8 mouse cellular contexts compared by ENCODE assay signal in the genomic region with DNA sequence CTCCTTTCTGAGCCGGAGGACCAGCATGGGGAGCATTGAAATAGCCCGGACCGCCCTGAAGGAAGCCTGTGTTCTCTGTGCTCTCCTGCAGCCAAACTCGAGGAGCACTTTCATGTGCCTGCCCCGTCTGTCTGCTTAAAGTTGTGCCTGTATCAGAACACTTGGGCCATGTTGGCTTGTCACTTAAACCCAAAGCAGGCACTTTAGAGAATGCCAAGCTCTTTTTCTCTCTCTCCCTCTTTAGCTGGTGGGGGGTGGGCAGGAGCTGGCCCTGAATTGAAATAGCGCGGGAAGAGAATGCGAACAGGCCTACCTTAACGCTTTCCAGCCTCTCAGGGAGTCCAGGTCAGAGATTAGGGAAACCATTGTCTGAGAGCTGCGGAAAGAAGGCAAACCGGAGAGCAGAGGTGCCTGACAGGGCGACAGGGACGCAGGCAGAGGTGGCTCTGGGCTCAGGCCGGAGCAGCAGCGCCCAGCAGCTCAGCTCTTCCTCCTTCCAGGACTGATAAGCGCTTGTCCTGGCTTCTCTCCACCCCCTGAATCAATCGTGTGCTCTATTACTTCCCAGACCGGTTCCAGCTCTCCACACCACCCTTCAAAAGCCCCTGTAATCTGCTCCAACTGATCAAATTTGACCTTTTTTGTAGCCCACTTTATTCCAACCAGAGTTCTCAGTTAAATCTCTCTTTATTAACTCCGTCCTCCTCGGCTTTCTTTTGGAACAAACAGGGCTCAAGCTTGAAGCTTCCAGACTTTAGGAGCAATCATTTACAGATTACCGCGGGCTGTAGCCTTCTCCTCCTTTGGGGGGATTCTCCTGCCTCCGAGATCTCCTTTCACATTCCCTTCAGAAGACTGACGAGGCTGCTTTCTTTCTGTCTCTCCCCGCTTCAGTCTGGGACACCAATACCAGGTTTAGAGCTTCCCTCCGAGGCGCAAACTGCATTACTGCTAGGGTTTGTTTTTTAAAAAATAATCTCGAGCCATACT.
DNase-seq lines count a peak whose midpoint lies in the region; ATAC-seq and TF ChIP-seq lines count a peak whose summit lies in the region.

No protein-coding gene starts in this region.

- 15% methylated on average over 28 of the region's 28 CpGs for WGBS in liver, adult 2 months
- WGBS in neural tube, embryonic 11.5 days: 12% methylated on average over 28 of the region's 28 CpGs

- peak; percentile 50; the same call in 1 of the 2 replicates for ATAC-seq in neural tube, embryonic 11.5 days (ENCODE audit: insufficient read depth, low FRiP score, low TSS enrichment)

- H3K4me2 ChIP-seq in neural tube, embryonic 11.5 days (ENCODE audit: low read depth): peak overlapping the region; percentile 30

- H3K9me3 ChIP-seq in neural tube, embryonic 11.5 days (ENCODE audit: control insufficient read depth, low read length): no peaks in the 10 kb centered on the region

- intact Hi-C loops in heart, postnatal 14 days (cut with DNase I): loop anchor here (5.0 kb wide), 1 partner anchor 209 kb away; no protein-coding TSS in a partner anchor

- no peak for TF ChIP-seq CTCF in embryonic fibroblast, embryonic 13.5 days (IDR thresholded peaks at IDR 0.05; ENCODE audit: borderline replicate concordance, insufficient read depth, low read length)
- TF ChIP-seq CTCF in liver, adult 2 months (IDR thresholded peaks at IDR 0.05; ENCODE audit: low read depth, low read length): no peak

- H3K79me2 ChIP-seq in liver, adult 2 months (ENCODE audit: control insufficient read depth, insufficient read depth, low read length): no peaks in the 10 kb centered on the region

- no peak overlapping the region; the same call in 1 of the 2 replicates for H3K9ac ChIP-seq in liver, adult 2 months (ENCODE audit: low read depth, low read length)
- peak overlapping the region; percentile 19; the same call in 1 of the 2 replicates for H3K9ac ChIP-seq in neural tube, embryonic 11.5 days (ENCODE audit: low read length)

- peak overlapping the region; percentile 20 for H3K4me3 ChIP-seq in embryonic fibroblast, embryonic 13.5 days (ENCODE audit: insufficient read depth, low read length)
- peak overlapping the region; percentile 46 for H3K4me3 ChIP-seq in liver, adult 2 months (ENCODE audit: insufficient read depth, low read depth, low read length)
- H3K4me3 ChIP-seq in neural tube, embryonic 11.5 days (ENCODE audit: low read depth, low read length): no peak overlapping the region

- peak overlapping the region; percentile 3; the same call in 1 of the 2 replicates for H3K27ac ChIP-seq in embryonic fibroblast, embryonic 13.5 days (ENCODE audit: insufficient read depth, low read length)
- H3K27ac ChIP-seq in liver, adult 2 months (replicated peaks; ENCODE audit: insufficient read depth, low read depth, low read length): no peak overlapping the region
- no peak overlapping the region for H3K27ac ChIP-seq in neural tube, embryonic 11.5 days (ENCODE audit: low read depth, low read length)

- no peaks in the 10 kb centered on the region for H3K36me3 ChIP-seq in liver, adult 2 months (ENCODE audit: control insufficient read depth, insufficient read depth, low read length)
- H3K36me3 ChIP-seq in neural tube, embryonic 11.5 days (ENCODE audit: control insufficient read depth, insufficient read depth, low read length): no peaks in the 10 kb centered on the region

- DNase-seq in Muller cell, postnatal 12 days (ENCODE audit: inconsistent ontology term): peak; percentile 79
- DNase-seq in adrenal gland, postnatal 25 days: peak; percentile 31
- peak; percentile 65 to 66 for DNase-seq in heart, postnatal 14 days
- peak; percentile 47 for DNase-seq in liver, adult 2 months (ENCODE audit: extremely low read depth, low read depth, low spot score)
- DNase-seq in neural tube, embryonic 11.5 days (ENCODE audit: low spot score): peak; percentile 39
- no peak for DNase-seq in c-Kit-positive CD71-positive TER-119-positive erythroid progenitor cells, embryonic 14.5 days (ENCODE audit: low spot score)
- DNase-seq in layer of hippocampus, adult 18-20 months (ENCODE audit: low spot score in 2 of 2): no peak

- H3K27me3 ChIP-seq in liver, adult 2 months (ENCODE audit: control insufficient read depth, insufficient read depth, low read length): peaks cover 3% of the 10 kb centered on the region; the same call in 1 of the 2 replicates
- no peaks in the 10 kb centered on the region for H3K27me3 ChIP-seq in neural tube, embryonic 11.5 days (ENCODE audit: control insufficient read depth, insufficient read depth, low read length)

- H3K4me1 ChIP-seq in embryonic fibroblast, embryonic 13.5 days (ENCODE audit: control insufficient read depth, insufficient read depth, low read length): no peaks in the 10 kb centered on the region; the same call in 1 of the 2 replicates
- H3K4me1 ChIP-seq in liver, adult 2 months (ENCODE audit: control insufficient read depth, insufficient read depth, low read length): no peaks in the 10 kb centered on the region
- no peaks in the 10 kb centered on the region for H3K4me1 ChIP-seq in neural tube, embryonic 11.5 days (ENCODE audit: control insufficient read depth, insufficient read depth, low read length)

- peak; percentile 52 for TF ChIP-seq POLR2A in embryonic fibroblast, embryonic 13.5 days (IDR thresholded peaks at IDR 0.05; ENCODE audit: low read depth, low read length)
- TF ChIP-seq POLR2A in liver, adult 2 months (IDR thresholded peaks at IDR 0.05; ENCODE audit: extremely low read depth, insufficient read depth, low read length): no peak

Comparison
In these comparisons a context has a peak if more than half of its experiments do, and no peak if none do; other contexts are left out.
1. DNase-seq: peak in Muller cell, postnatal 12 days (single experiment), adrenal gland, postnatal 25 days (single experiment), heart, postnatal 14 days (2 of 2), liver, adult 2 months (single experiment) and neural tube, embryonic 11.5 days (single experiment); none in c-Kit-positive CD71-positive TER-119-positive erythroid progenitor cells, embryonic 14.5 days (single experiment) and layer of hippocampus, adult 18-20 months (0 of 2).